Mouse (Mus musculus) lung, adult 2 months (tissue): ENCODE data around the gene Trit1.

Experiments
- CTCF ChIP-seq: fragments of 200-500 bp; IDR thresholded peaks from 2 replicates; pipeline ENCODE4 v1.5.1; 2011; ENCODE audit warnings: mild to moderate bottlenecking, low read length, control low read depth; ENCODE audit not compliant: insufficient read depth
- POLR2A ChIP-seq: fragments of 200-500 bp; IDR thresholded peaks from 2 replicates; pipeline ENCODE4 v1.6.1; 2011; ENCODE audit warnings: low read depth, mild to moderate bottlenecking, control low read depth, low read length, borderline replicate concordance; ENCODE audit errors: extremely low read depth

- TF ChIP-seq POLR2A, result no peak
- no peak for TF ChIP-seq CTCF
Measured at GRCm38 (mm10) chr4:122987421-122987820, 29.0 kb upstream of the Trit1 start.
